Mouse (Mus musculus) hindbrain, embryonic 11.5 days (tissue): ENCODE measurements around the gene Gm17409. TPM values are rescaled to one million over a fixed set of nuclear protein-coding genes. Genes with fewer than 3 reads are reported as not detected.
A peak's percentile ranks its signal among the peaks of the same experiment; 100 is the strongest.

Experiments
- ATAC-seq: fragments of 200-750 bp; cut with Nextera tagmentation; 2 replicates; pipeline ENCODE4 v1.8.0; 2017; ENCODE audit warnings: mild to moderate bottlenecking, moderate TSS enrichment, moderate library complexity; ENCODE audit not compliant: low FRiP score
- DNase-seq: peaks from one replicate; pipeline ENCODE4 v3.0.0-alpha.2; 2015; ENCODE audit warnings: low spot score
- H3K27ac ChIP-seq: fragments of 300-500 bp; sonication (generic); 2 replicates; pipeline ENCODE4 v1.5.1; 2014; ENCODE audit warnings: mild to moderate bottlenecking, low read depth, low read length
- H3K27me3 ChIP-seq: fragments of 300-500 bp; sonication (generic); 2 replicates; pipeline ENCODE4 v1.6.1; 2014; ENCODE audit warnings: mild to moderate bottlenecking, low read length, moderate library complexity, mixed read lengths; ENCODE audit not compliant: control insufficient read depth, insufficient read depth
- H3K36me3 ChIP-seq: fragments of 300-500 bp; sonication (generic); 2 replicates; pipeline ENCODE4 v1.6.1; 2014; ENCODE audit warnings: mild to moderate bottlenecking, low read length, moderate library complexity, mixed read lengths; ENCODE audit not compliant: control insufficient read depth, insufficient read depth
- H3K4me1 ChIP-seq: fragments of 300-500 bp; sonication (generic); replicated peaks from 2 replicates; pipeline ENCODE4 v1.6.1; 2014; ENCODE audit warnings: low read length, mixed read lengths; ENCODE audit not compliant: control insufficient read depth, insufficient read depth
- H3K4me2 ChIP-seq: fragments of 300-500 bp; sonication (generic); replicated peaks from 2 replicates; pipeline ENCODE4 v1.6.1; 2014; ENCODE audit warnings: mild to moderate bottlenecking, low read depth, low read length
- H3K4me3 ChIP-seq: fragments of 300-500 bp; sonication (generic); 2 replicates; pipeline ENCODE4 v1.5.1; 2014; ENCODE audit warnings: low read depth, low read length
- H3K9ac ChIP-seq: fragments of 300-500 bp; sonication (generic); 2 replicates; pipeline ENCODE4 v1.6.1; 2014; ENCODE audit warnings: low read depth, low read length
- H3K9me3 ChIP-seq: fragments of 300-500 bp; sonication (generic); 2 replicates; pipeline ENCODE4 v1.6.1; 2016; ENCODE audit warnings: low read length; ENCODE audit not compliant: control insufficient read depth
- WGBS: fragments of 180-500 bp; shearing (Covaris S2); extraction: QIAGEN DNeasy Blood & Tissue Kit; methylation state at CpG from one replicate; pipeline ENCODE4 v1.1.7; 2014; 5-methylcytosine and 5-hydroxymethylcytosine counted together
- polyA plus RNA-seq: library from polyadenylated mRNA; unstranded; fragments of >200 nt; fragmentation: Nextera tagmentation; extraction: Ambion mirVana; gene quantifications from 2 replicates; pipeline ENCODE4 v1.2.1, GENCODE M21; 2014

Gene Gm17409
- polyA plus RNA-seq, 1 experiment from 2014 or later, result not detected

DNA sequence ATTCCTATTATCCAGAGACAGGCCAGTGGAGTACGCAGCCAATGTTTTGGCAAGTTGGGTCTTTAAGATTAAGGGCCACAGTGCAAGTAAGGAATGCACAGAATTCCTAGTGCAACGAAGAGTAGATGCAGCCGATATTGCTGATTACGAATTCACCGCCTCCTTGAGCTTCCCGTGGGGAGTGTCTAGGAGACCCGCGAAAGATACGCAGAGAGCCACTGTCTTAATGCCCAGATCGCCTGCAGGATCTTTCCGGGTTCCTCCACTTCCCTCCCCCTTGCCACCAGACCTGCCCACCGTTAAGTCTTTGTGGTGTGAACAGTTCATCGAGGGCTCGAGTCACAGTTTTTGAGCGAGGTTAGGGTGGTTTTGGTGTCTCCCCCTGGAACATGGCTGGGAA lies 22.9 kb upstream of the Gm17409 start:
- no peak overlapping the region for H3K4me3 ChIP-seq
- WGBS, result 93% methylated on average over 15 of the region's 15 CpGs
- no peak for ATAC-seq
- no peaks in the 10 kb centered on the region for H3K4me1 ChIP-seq
- no peak overlapping the region for H3K9ac ChIP-seq
- no peaks in the 10 kb centered on the region for H3K27me3 ChIP-seq
- no peaks in the 10 kb centered on the region for H3K9me3 ChIP-seq
- DNase-seq, result no peak
- no peaks in the 10 kb centered on the region for H3K36me3 ChIP-seq
- no peak overlapping the region for H3K4me2 ChIP-seq
- no peak overlapping the region for H3K27ac ChIP-seq

DNA sequence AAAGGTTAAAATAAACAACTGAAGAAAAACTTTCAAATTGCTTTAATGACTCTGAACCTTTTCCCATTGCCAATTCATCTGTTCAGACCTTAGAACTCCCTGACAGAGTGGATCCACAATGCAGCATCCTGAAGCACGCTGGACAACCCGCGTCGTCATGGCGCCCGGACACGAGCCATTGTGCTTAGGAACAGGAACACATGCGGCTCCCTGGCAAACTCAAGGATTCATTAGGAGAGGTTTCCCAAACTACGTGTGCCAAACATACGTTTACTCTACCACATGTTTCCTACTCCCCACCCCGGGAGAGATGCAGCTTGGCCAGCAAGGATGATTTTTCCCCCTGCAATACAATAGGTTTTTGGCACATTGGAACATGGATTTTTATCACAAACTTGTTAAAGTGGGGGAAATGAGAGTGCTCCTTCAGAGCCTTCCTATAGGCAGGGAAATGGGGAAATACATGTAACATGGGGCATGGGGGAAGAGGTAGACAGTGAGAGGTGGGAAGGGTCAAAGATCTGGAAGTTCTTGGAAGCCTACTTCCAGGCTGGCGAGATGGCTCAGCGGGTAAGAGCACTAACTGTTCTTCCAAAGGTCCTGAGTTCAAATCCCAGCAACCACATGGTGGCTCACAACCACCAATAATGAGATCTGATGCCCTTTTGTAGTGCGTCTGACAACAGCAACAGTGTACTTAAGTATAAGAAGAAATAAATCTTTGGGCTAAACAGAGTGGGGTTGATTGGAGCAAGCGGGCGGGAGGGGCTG lies 15.6 kb upstream of the Gm17409 start:
- 90% methylated on average over 16 of the region's 16 CpGs for WGBS
- H3K4me1 ChIP-seq, result no peaks in the 10 kb centered on the region
- DNase-seq, result no peak

GRCm38 (mm10) chr2:58456843-58457487 lies 13.0 kb upstream of the Gm17409 start:
- no peak overlapping the region for H3K9ac ChIP-seq
- no peaks in the 10 kb centered on the region for H3K4me1 ChIP-seq
- H3K36me3 ChIP-seq, result 0 out of 2 replicates have a peak, but pooled peaks cover 2% of the 10 kb centered on the region
- H3K4me3 ChIP-seq, result no peak overlapping the region
- DNase-seq (no peak), ATAC-seq (no peak)
- H3K9me3 ChIP-seq, result no peaks in the 10 kb centered on the region
- H3K27me3 ChIP-seq, result no peaks in the 10 kb centered on the region
- WGBS, result 92% methylated on average over 8 of the region's 8 CpGs
- no peak overlapping the region for H3K4me2 ChIP-seq
- no peak overlapping the region for H3K27ac ChIP-seq

More for the DNA sequence above, 15.6 kb upstream of the Gm17409 start:
- no peak overlapping the region for H3K27ac ChIP-seq
- no peak overlapping the region for H3K4me3 ChIP-seq
- H3K36me3 ChIP-seq, result 0 out of 2 replicates have a peak, but pooled peaks cover 2% of the 10 kb centered on the region
- no peak overlapping the region for H3K9ac ChIP-seq
- no peaks in the 10 kb centered on the region for H3K27me3 ChIP-seq
- no peaks in the 10 kb centered on the region for H3K9me3 ChIP-seq
- no peak overlapping the region for H3K4me2 ChIP-seq
- ATAC-seq, result no peak

- 97% methylated on average over 5 of the region's 5 CpGs for WGBS
- Histone ChIP-seq H3K9ac (no peak overlapping the region), H3K4me3 (no peak overlapping the region), H3K9me3 (no peaks in the 10 kb centered on the region), H3K4me1 (no peaks in the 10 kb centered on the region), H3K4me2 (no peak overlapping the region), H3K27ac (no peak overlapping the region), H3K36me3 (0 out of 2 replicates have a peak, but pooled peaks cover 2% of the 10 kb centered on the region), H3K27me3 (no peaks in the 10 kb centered on the region)
- ATAC-seq (no peak), DNase-seq (no peak)
These were observed 12.4 kb upstream of the Gm17409 start for GRCm38 (mm10) chr2:58457488-58457865.

DNA sequence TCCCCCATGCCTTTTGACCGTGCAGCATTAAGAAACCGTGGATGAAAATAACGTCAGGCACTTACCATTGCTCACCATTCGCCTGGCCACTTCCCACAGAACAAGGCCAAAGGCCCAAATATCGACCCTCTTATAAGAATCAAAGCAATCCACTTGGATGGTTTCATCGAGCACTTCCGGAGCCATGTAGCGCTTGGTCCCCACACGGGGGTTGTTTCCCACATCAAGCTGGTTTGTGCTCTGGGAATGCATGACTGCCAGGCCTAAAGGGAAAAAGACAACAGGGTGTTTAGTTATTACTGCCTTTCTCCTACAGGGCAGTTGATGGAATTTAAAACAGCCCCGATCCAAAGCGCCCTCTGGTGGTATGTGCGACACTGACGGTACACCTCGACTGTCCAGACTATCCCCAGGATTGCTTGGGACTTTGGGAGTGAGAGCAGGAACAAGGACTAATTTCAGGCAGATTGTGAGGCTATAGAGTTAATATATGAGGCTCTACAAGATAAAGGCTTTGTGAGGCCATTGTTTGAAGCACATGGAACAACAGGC lies 11.0 kb upstream of the Gm17409 start:
- no peak overlapping the region for H3K27ac ChIP-seq
- no peaks in the 10 kb centered on the region for H3K4me1 ChIP-seq
- no peak overlapping the region for H3K4me2 ChIP-seq
- ATAC-seq (no peak), DNase-seq (peak; percentile 27)
- 87% methylated on average over 14 of the region's 14 CpGs for WGBS
- 0 out of 2 replicates have a peak, but pooled peaks cover 2% of the 10 kb centered on the region for H3K36me3 ChIP-seq
- H3K9ac ChIP-seq, result no peak overlapping the region
- no peaks in the 10 kb centered on the region for H3K27me3 ChIP-seq
- no peak overlapping the region for H3K4me3 ChIP-seq
- H3K9me3 ChIP-seq, result no peaks in the 10 kb centered on the region

DNA sequence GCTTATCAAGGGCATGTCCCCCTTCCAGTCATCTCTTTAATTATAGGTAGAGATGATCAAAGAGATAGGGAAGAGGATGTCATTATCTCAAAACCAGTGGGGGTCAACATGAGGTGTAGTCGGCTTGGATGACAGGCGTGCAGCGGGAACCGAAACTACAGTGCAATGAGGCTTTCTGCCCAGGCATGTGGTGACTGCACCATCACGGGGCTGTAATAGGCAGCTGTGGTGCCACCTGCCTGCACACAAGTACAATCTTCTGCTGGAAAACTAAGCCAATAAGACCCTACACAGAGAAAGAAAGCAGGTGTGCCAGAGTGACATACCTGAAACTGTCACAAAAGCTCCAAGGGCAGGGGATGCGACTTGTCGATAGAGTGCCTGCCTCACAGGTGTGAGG lies 374 bp downstream of the Gm17409 start:
- no peaks in the 10 kb centered on the region for H3K4me1 ChIP-seq

GRCm38 (mm10) chr2:58475578-58475977 lies 5.7 kb downstream of the Gm17409 start:
- Histone ChIP-seq H3K4me2 (no peak overlapping the region), H3K9ac (no peak overlapping the region), H3K27ac (no peak overlapping the region), H3K4me3 (no peak overlapping the region), H3K27me3 (no peaks in the 10 kb centered on the region), H3K36me3 (no peaks in the 10 kb centered on the region), H3K9me3 (no peaks in the 10 kb centered on the region), H3K4me1 (no peaks in the 10 kb centered on the region)
- no peak for DNase-seq
- no peak for ATAC-seq
- 95% methylated on average over 8 of the region's 8 CpGs for WGBS

More for the DNA sequence above, 374 bp downstream of the Gm17409 start:
- Histone ChIP-seq H3K27ac (no peak overlapping the region), H3K4me2 (no peak overlapping the region), H3K27me3 (no peaks in the 10 kb centered on the region), H3K9me3 (no peaks in the 10 kb centered on the region), H3K4me3 (no peak overlapping the region), H3K36me3 (peaks cover 7% of the 10 kb centered on the region; the same call in 1 of the 2 replicates), H3K9ac (no peak overlapping the region)
- DNase-seq, result no peak
- 97% methylated on average over 7 of the region's 7 CpGs for WGBS
- no peak for ATAC-seq

DNA sequence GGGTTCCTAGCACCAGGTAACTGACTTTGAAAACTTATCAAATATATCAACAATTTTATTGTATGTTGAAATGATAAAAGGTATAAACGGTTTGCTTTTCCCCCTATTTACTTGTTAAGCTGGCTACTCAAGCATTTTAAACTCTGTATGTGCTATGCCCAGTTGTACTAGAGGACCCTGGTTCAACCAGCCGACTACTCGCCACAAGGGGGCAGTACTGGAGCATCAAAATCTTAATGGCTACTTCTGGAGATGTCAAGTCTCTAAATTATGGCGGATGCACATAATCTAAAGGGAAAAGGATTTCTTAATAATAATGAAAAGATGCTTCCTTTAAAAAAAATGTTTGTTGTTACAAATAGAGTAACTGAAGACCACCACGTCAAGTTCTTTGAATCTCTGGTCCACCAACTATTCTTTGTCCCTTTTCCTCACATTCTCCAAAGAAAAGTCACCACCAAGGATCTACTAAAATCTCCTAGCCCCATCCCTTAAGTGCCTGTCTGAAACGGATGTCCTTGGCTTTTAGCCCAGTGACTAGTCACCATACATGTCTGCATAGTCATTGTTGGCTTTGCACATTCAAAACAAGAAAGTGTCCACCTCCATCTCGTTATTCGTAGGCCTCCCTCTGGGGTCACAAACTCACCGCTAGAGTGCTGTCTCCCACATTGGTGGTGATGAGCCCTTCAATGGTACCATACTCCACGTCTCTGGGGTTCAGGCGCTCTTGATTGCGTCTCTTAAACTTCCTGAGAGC lies 7.2 kb downstream of the Gm17409 start:
- Histone ChIP-seq H3K9me3 (no peaks in the 10 kb centered on the region), H3K36me3 (no peaks in the 10 kb centered on the region), H3K27ac (no peak overlapping the region), H3K27me3 (no peaks in the 10 kb centered on the region), H3K4me3 (no peak overlapping the region), H3K9ac (no peak overlapping the region), H3K4me1 (no peaks in the 10 kb centered on the region), H3K4me2 (no peak overlapping the region)
- ATAC-seq, result 0 out of 2 replicates have a peak, but pooled peaks have one; percentile 38
- peak; percentile 87 for DNase-seq
- WGBS, result 69% methylated on average over 12 of the region's 12 CpGs
